Mouse (Mus musculus): ENCODE measurements at regions not wholly inside any gene's neighbourhood (a gene's known extent, or its start where the extent isn't known, plus 50 kb on each side); places are given as distances from the start of the nearest gene placed in this dataset.

DNA sequence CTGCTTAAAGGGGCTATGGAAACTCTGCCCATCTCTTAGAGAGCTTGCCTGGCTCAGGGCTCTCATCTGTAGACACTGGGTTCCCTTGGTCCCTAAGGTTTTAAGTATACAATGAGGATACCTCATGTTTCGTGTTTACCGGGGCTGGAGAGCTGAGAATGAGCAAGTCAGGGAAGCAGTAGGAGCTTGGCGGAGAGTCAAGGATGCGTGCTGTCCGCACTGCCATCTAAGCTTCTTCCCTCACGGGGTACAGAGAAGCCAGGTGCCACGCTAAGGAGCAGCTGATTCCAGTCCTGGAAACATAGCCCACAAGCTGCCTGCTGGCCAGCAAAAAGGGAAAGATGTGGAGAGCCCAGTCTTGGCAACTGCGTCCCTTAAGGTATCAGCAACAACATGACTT lies 55.0 kb upstream of the Ttc34 start:
- DNase-seq = no peak

GRCm38 (mm10) chr4:154785282-154785987 lies 51.8 kb upstream of the Ttc34 start:
- DNase-seq = peak; percentile 39

- peak; percentile 15 for DNase-seq
These were observed 50.1 kb upstream of the Ttc34 start for GRCm38 (mm10) chr4:154787190-154787589.
